Mouse (Mus musculus) urinary bladder, adult 18-20 months (tissue): ENCODE results near the gene Dock4.

Experiments used
- DNase-seq, 2 experiments: peaks; one replicate each; pipeline ENCODE4 v3.0.0; 2022; ENCODE audit warnings: low spot score in 2 of 2, mixed read lengths in 2 of 2

Gene Dock4

DNA sequence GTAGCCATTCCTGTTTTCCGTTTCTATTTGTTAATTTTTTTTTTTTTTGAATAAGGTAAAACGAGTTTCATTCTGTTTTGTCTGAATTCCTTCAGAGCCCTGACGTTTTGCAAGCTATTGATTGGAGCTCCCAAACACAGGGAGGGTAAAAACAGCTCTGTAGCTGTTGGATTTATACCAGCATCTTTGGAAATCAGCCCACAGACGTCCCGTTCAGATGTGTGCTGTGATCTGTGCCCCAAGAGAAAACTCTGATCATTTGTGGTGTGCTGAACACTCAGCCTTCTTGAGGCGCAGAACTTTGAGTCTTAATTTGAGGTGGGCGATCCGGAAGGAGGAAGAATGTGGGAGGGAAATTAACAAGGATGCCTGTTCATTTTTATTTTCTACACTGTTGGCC, 62.7 kb downstream of the Dock4 start:
- no peak for DNase-seq

DNA sequence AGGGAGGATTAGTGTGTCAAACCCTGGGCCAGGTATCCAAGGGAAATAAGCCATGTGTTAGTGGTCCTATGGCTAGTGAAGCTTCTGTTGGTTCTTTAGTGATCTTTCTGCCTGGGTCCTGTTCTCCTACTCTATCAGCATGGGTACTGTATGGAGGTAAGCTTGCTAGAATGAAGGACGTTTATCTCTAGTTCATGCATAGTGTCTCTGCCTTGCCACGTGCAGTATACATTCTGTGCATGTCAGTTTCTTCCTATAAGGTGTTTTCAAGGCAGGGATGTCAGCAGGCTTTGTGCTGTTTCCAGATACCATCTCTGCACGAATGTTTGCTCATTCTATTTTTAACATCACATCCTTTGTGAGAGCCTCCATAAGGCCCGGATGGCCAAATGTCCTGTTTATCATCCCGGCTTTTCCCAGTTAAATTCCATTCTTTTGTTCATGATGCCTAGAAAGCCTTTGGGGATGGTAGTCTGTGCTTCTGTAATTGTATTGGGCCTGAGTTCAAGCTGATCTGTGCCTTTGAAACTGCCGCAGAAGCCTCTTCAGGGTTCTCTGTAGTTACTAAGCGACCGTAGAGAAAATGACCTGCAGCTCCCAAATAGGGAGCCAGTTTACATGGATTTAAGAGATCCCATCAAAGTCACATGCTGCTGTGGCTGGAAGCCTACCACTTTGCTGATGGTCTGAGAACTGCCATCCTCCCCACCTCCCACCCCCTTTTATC, 66.1 kb downstream of the Dock4 start:
- DNase-seq = no peak

DNA sequence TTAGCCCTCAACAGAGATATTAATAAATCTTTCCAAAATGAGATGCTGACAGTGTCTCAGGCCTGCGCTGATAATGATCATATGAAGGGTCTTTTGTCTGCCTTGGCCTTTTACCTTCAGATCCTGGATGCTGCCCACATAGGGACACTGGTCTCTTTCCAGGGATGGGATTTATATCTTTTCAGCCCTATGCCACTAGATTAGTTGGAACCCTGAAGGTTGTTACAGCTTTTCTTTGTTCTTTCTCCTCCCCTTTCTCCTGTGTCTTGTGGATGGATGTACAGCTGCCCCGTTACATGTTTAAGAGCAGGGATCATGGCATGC, 66.6 kb downstream of the Dock4 start:
- DNase-seq = no peak

DNA sequence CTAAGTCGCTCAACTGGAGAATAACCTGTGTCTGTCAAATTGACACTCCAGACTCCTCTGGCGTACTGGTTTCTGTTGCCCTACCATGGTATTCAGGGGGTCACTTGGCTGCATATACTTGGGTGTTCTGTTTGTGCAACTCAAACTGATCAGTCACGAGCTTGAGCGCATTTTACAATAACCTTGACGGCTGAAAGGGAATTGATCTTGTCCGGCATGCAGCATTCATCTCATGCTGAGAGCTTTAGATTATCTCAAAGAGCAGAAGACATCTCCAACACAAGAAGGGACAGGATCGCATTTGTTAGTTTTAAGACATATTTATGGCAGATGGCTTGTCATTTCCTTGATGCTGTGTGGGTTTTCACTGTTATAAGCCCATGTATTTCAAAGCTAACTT, 67.2 kb downstream of the Dock4 start:
- DNase-seq = no peak

DNA sequence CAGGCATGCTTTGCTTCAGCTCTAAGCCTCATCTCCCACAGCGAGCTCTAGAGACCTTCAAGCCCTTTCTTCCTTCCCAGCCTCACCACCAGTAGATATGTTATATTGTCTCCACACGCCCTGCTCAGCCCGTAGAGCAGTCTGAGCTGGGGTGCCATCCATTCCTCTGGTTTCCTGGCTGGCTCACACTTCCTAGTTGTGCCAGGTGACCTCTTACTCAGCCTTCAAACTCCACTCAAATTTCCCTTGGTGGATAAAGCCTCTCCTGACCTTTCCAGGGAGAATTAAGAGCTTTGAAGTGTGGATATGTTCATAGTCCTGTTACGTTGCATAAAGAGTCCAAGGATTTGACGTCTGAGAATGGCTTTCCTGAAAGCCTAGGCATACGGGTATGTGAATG, 68.3 kb downstream of the Dock4 start:
- no peak for DNase-seq

- DNase-seq = no peak
Observed at GRCm38 (mm10) chr12:40522468-40522867, 76.7 kb downstream of the Dock4 start.

GRCm38 (mm10) chr12:40523020-40523419, 77.3 kb downstream of the Dock4 start:
- DNase-seq = no peak

DNA sequence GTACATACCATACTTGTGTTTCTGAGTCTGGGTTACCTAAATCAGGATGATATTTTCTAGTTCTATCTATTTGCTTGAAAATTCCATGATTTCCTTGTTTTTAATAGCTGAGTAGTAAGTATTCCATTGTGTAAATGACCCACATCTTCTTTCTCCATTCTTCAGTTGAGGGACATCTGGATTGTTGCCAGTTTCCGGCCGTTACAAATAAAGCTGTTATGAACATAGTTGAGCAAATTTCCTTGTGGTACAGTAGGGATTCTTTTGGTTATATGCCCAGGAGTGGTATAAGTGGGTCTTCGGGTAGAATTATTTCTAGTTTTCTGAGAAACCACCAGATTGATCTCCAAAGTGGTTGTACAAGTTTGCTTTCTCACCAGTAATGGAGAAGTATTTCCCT, 79.3 kb downstream of the Dock4 start:
- no peak for DNase-seq

DNA sequence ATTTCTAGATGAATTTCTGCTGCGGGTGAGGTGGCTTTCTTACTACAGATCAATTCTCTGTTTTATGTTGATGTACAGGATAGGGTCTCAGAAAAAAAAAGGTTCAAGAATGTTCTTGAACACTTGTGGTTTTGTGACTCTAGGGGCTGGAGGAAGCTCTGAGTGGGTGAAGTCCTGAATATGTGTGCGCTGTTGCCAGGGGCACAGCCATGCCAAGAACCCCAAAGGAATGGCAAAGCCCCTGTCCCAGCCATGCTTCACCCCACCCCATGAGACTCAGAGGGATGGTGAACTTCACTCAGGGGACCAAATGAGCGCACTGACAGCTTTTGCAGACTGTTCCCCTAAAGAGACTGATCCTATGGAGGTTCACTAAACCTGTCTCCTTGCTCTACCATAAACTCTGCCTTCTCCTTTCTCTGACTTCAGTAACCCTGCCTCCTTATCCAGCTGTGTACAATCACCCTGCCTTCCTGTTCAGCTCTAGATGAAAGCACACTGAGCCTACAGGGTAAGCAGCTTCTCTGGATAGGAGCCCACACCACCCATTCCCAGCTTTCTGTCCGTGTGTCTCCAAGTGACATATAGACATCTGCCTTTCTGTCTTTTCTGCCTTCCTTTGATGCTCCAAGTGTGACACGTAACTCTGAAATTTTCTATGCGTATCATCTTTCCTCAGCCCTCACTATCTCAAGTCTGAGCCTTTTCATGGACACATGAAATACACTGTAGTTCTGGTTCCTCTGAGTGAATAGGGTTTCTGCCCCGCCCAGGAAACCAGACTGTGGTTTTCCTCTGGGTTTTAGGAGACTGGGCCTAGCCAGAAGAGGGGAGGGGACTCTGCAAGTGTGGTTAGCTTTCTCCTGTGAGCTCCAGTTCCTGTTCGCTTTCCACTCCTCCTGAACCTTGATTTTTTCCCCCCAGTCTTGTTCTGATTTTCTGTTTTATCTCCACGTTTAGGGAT, 90.2 kb downstream of the Dock4 start:
- DNase-seq = no peak

DNA sequence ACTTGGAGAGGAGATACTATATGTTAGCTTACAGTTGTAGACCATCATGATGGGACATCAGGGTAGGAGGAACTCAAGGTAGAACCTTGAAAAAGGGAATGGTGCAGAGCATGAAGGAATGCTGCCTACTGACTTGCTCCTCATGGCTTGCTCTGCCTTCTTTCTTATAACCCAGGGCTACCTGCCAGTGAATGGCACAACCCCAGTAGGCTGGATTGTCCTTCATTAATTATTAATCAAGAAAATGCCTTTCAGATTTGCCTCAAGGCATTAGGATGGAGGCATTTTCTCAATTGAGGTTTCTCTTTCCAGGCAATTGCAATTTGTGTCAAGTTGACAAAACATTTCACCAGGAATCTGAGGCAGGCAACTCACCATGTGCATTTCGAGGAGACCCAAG, 92.1 kb downstream of the Dock4 start:
- DNase-seq = no peak

- DNase-seq = no peak
Observed at GRCm38 (mm10) chr12:40538318-40538717, 92.6 kb downstream of the Dock4 start.

- no peak for DNase-seq
Observed at GRCm38 (mm10) chr12:40538780-40539179, 93.0 kb downstream of the Dock4 start.

GRCm38 (mm10) chr12:40544273-40544672, 98.5 kb downstream of the Dock4 start:
- no peak for DNase-seq

GRCm38 (mm10) chr12:40546827-40547226, 101.1 kb downstream of the Dock4 start:
- no peak for DNase-seq

- DNase-seq = no peak
Observed at GRCm38 (mm10) chr12:40551317-40551716, 105.6 kb downstream of the Dock4 start.

DNA sequence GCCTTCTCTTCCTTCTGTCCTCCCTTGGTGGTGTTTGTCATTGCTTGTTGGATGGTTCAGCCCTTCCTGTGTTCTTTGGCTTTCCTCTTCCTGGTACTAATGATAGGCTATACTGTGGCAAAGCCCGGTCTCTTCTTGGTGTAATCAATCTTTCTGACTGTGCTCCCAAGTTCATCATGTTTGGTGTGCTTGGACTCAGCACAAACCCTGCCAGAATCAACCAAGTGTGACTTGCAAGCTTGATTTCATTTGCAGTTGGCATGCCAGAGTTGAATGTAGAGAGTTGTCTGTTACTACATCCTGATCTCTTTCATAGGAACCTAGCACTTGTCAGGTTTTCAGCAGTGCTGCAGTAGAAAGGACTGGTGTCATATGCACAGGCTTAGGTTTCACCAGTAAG, 106.4 kb downstream of the Dock4 start:
- DNase-seq = no peak

GRCm38 (mm10) chr12:40553929-40554328, 108.2 kb downstream of the Dock4 start:
- DNase-seq = no peak

DNA sequence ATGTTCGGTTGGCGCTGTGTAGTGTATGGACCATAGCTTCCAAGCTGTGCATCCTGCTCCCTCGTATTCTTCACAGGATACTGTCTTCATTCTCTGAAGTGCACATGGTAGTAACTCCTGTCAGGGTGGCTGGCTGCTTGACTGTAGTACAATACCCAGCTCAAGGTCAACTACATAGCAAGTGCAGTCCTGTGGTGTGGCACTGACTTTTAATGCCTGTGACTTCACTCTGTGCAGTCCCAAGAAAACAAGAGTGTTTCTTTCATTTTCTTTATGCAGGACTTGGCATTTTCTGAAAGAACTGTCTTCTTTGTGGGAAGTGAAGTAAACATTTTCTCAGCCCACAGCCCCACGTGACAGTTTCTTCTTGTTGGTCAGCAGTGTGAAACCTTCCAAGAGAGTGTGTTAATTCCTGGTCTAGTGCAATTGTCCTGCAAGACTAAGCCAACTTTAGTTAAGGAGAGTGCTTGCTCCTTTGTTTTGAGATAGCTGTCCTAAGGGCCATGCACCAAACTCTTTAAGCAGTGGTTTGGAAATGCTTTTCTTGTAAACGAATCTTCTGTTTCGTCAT, 109.3 kb downstream of the Dock4 start:
- DNase-seq = no peak

GRCm38 (mm10) chr12:40558600-40558999, 112.8 kb downstream of the Dock4 start:
- no peak for DNase-seq

- DNase-seq = peak in 1 of 2 experiments; percentile 62
Observed at GRCm38 (mm10) chr12:40559103-40559502, 113.4 kb downstream of the Dock4 start.

- no peak for DNase-seq
Observed at GRCm38 (mm10) chr12:40563703-40564102, 118.0 kb downstream of the Dock4 start.

DNA sequence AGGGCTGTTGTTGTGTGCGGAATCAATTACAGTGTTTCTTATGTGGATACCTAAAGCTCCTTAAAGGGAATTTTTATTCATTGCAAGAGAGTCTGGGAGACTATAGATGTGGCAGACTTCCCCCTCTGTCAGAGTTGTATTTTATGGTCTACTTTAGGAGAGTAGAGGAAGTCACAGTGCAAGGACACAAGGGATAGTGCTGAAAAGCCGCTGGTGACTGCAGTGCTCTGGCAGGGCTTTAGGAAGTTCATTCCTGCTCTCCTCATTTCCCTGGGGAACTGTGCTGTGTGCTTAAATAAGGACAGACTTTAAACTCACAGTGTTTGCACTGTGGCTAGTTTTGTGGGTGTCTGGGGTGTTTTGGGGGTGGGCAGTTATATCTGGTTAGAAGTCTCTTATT, 118.5 kb downstream of the Dock4 start:
- no peak for DNase-seq
